Mouse (Mus musculus) adrenal gland, adult (tissue): ENCODE results near the gene Kcnd3.

ENCODE experiments used
- DNase-seq, 2 experiments: peaks; one replicate each; pipeline ENCODE4 v3.0.0; 2022 to 2023; ENCODE audit warnings: low spot score in 1 of 2; ENCODE audit not compliant: inconsistent age in 2 of 2

Kcnd3 gene

GRCm38 (mm10) chr3:105716353-105717000 is 264.3 kb downstream of the Kcnd3 start:
- no peak for DNase-seq

- DNase-seq, result no peak
These were observed 265.9 kb downstream of the Kcnd3 start for GRCm38 (mm10) chr3:105717856-105718555.

- DNase-seq, result no peak
These were observed 266.6 kb downstream of the Kcnd3 start for GRCm38 (mm10) chr3:105718746-105719145.

- no peak for DNase-seq
These were observed 267.8 kb downstream of the Kcnd3 start for GRCm38 (mm10) chr3:105719979-105720378.

GRCm38 (mm10) chr3:105720514-105720913 is 268.4 kb downstream of the Kcnd3 start:
- no peak for DNase-seq

- no peak for DNase-seq
These were observed 269.6 kb downstream of the Kcnd3 start for GRCm38 (mm10) chr3:105721681-105722201.

GRCm38 (mm10) chr3:105722510-105722909 is 270.4 kb downstream of the Kcnd3 start:
- no peak for DNase-seq
